Mouse (Mus musculus): ENCODE results near the gene Mast4.

The Mast4 gene

GRCm38 (mm10) chr13:102973853-102974252 is 360.4 kb downstream of the Mast4 start:
- no peak for DNase-seq (ENCODE audit: low spot score)

- no peak for DNase-seq (ENCODE audit: low spot score)
Observed at GRCm38 (mm10) chr13:102963471-102963870, 370.8 kb downstream of the Mast4 start.

GRCm38 (mm10) chr13:102958273-102959270 is 375.7 kb downstream of the Mast4 start:
- DNase-seq (ENCODE audit: low spot score), result no peak

- DNase-seq (ENCODE audit: low spot score), result no peak
Observed at GRCm38 (mm10) chr13:102957508-102958272, 376.6 kb downstream of the Mast4 start.

- DNase-seq (ENCODE audit: low spot score), result no peak
Observed at GRCm38 (mm10) chr13:102955506-102955905, 378.8 kb downstream of the Mast4 start.

- no peak for DNase-seq (ENCODE audit: low spot score)
Observed at GRCm38 (mm10) chr13:102949756-102950155, 384.5 kb downstream of the Mast4 start.

- no peak for DNase-seq (ENCODE audit: low spot score)
Observed at GRCm38 (mm10) chr13:102948966-102949365, 385.3 kb downstream of the Mast4 start.

GRCm38 (mm10) chr13:102947546-102947945 is 386.8 kb downstream of the Mast4 start:
- DNase-seq (ENCODE audit: low spot score), result no peak

GRCm38 (mm10) chr13:102946024-102946821 is 388.1 kb downstream of the Mast4 start:
- DNase-seq (ENCODE audit: low spot score), result no peak

- DNase-seq (ENCODE audit: low spot score), result no peak
Observed at GRCm38 (mm10) chr13:102945450-102945849, 388.8 kb downstream of the Mast4 start.

GRCm38 (mm10) chr13:102944516-102944915 is 389.8 kb downstream of the Mast4 start:
- DNase-seq (ENCODE audit: low spot score), result no peak

GRCm38 (mm10) chr13:102942557-102942956 is 391.7 kb downstream of the Mast4 start:
- DNase-seq (ENCODE audit: low spot score), result no peak

GRCm38 (mm10) chr13:102940476-102940875 is 393.8 kb downstream of the Mast4 start:
- DNase-seq (ENCODE audit: low spot score), result no peak

GRCm38 (mm10) chr13:102936233-102936632 is 398.1 kb downstream of the Mast4 start:
- DNase-seq (ENCODE audit: low spot score), result no peak

GRCm38 (mm10) chr13:102935788-102936187 is 398.5 kb downstream of the Mast4 start:
- no peak for DNase-seq (ENCODE audit: low spot score)

GRCm38 (mm10) chr13:102933702-102934101 is 400.6 kb downstream of the Mast4 start:
- no peak for DNase-seq (ENCODE audit: low spot score)

- DNase-seq (ENCODE audit: low spot score), result no peak
Observed at GRCm38 (mm10) chr13:102932434-102932833, 401.9 kb downstream of the Mast4 start.

- DNase-seq (ENCODE audit: low spot score), result no peak
Observed at GRCm38 (mm10) chr13:102931951-102932350, 402.3 kb downstream of the Mast4 start.

GRCm38 (mm10) chr13:102925844-102926598 is 408.3 kb downstream of the Mast4 start:
- no peak for DNase-seq (ENCODE audit: low spot score)

GRCm38 (mm10) chr13:102919741-102920140 is 414.6 kb downstream of the Mast4 start:
- no peak for DNase-seq (ENCODE audit: low spot score)

- DNase-seq (ENCODE audit: low spot score), result no peak
Observed at GRCm38 (mm10) chr13:102918616-102919015, 415.7 kb downstream of the Mast4 start.

All from ovary, postnatal 36 days (tissue).